Mouse (Mus musculus): ENCODE data around the gene Cdh15. TPM values are rescaled to one million over a fixed set of nuclear protein-coding genes. Genes with fewer than 3 reads are reported as not detected.

Gene Cdh15
- polyA plus RNA-seq, 1 experiment from 2014 or later: 0.11 TPM

- Histone ChIP-seq H3K4me3 (peak overlapping the region; percentile 18), H3K27ac (no peak overlapping the region), H3K36me3 (no peaks in the 10 kb centered on the region), H3K4me2 (peak overlapping the region; percentile 51), H3K27me3 (peaks cover 5% of the 10 kb centered on the region), H3K9ac (no peak overlapping the region), H3K4me1 (replicated peaks) (peaks cover 9% of the 10 kb centered on the region), H3K9me3 (replicated peaks) (0 out of 2 replicates have a peak, but pooled peaks cover 14% of the 10 kb centered on the region)
- no peak for ATAC-seq (replicated peaks; ENCODE audit: insufficient number of reproducible peaks, insufficient read depth, low FRiP score, low read depth)
- 62% methylated on average over 26 of the region's 26 CpGs for WGBS
Observed at GRCm38 (mm10) chr8:122864719-122865129, 17.0 kb downstream of the Cdh15 start.

DNA sequence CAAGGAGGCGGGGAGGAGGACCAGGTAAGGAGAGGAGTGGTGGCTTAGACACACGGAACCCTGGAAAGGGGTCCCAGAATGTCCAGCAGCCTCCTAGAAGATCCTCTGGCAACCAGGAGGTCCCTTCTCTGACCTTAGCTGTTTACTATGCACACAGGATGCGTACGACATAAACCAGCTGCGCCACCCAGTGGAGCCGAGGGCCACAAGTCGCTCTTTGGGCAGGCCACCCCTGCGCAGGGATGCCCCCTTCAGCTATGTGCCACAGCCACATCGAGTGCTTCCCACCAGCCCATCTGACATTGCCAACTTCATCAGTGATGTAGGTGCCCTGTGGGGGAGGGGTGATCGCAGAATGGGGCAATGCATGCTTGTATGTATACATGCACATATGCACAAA lies 17.7 kb downstream of the Cdh15 start:
- ATAC-seq (replicated peaks; ENCODE audit: insufficient number of reproducible peaks, insufficient read depth, low FRiP score, low read depth): no peak
- Histone ChIP-seq H3K9ac (no peak overlapping the region), H3K9me3 (replicated peaks) (0 out of 2 replicates have a peak, but pooled peaks cover 14% of the 10 kb centered on the region), H3K27ac (no peak overlapping the region), H3K4me3 (peak overlapping the region; percentile 18), H3K4me2 (peak overlapping the region; percentile 51; the same call in 1 of the 2 replicates), H3K36me3 (no peaks in the 10 kb centered on the region), H3K4me1 (replicated peaks) (peaks cover 14% of the 10 kb centered on the region), H3K27me3 (peaks cover 5% of the 10 kb centered on the region)
- 52% methylated on average over 10 of the region's 10 CpGs for WGBS

DNA sequence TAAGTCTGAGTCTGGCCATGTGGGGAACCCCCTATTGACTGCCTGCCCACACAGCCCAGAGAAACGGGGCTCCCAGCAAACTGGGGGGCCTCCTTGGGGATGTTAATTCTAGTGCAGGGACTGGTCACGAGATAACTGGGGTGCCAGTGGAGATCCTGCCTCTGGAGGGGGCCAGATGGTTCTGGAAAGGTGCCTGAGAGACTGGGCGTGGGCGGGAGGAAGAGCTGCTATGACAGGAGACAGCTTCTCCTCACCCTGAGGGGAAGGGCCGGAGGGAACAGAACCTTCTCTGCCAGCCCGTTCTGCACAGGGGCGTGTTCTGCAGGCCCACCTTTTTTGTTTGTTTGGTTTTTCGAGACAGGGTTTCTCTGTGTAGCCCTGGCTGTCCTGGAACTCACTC lies 18.5 kb downstream of the Cdh15 start:
- ATAC-seq (replicated peaks; ENCODE audit: insufficient number of reproducible peaks, insufficient read depth, low FRiP score, low read depth): no peak
- Histone ChIP-seq H3K27ac (no peak overlapping the region), H3K4me1 (replicated peaks) (peaks cover 16% of the 10 kb centered on the region), H3K4me2 (no peak overlapping the region), H3K4me3 (no peak overlapping the region), H3K9me3 (replicated peaks) (0 out of 2 replicates have a peak, but pooled peaks cover 14% of the 10 kb centered on the region), H3K27me3 (peaks cover 5% of the 10 kb centered on the region), H3K36me3 (no peaks in the 10 kb centered on the region), H3K9ac (no peak overlapping the region)
- WGBS: 78% methylated on average over 8 of the region's 8 CpGs

- Histone ChIP-seq H3K9me3 (replicated peaks) (0 out of 2 replicates have a peak, but pooled peaks cover 14% of the 10 kb centered on the region), H3K4me1 (replicated peaks) (peaks cover 16% of the 10 kb centered on the region), H3K4me2 (no peak overlapping the region), H3K27ac (no peak overlapping the region), H3K27me3 (no peaks in the 10 kb centered on the region; the same call in 1 of the 2 replicates), H3K4me3 (no peak overlapping the region), H3K36me3 (no peaks in the 10 kb centered on the region), H3K9ac (no peak overlapping the region)
- ATAC-seq (replicated peaks; ENCODE audit: insufficient number of reproducible peaks, insufficient read depth, low FRiP score, low read depth): no peak
- 86% methylated on average over 6 of the region's 6 CpGs for WGBS
Observed at GRCm38 (mm10) chr8:122867982-122868381, 20.2 kb downstream of the Cdh15 start.

DNA sequence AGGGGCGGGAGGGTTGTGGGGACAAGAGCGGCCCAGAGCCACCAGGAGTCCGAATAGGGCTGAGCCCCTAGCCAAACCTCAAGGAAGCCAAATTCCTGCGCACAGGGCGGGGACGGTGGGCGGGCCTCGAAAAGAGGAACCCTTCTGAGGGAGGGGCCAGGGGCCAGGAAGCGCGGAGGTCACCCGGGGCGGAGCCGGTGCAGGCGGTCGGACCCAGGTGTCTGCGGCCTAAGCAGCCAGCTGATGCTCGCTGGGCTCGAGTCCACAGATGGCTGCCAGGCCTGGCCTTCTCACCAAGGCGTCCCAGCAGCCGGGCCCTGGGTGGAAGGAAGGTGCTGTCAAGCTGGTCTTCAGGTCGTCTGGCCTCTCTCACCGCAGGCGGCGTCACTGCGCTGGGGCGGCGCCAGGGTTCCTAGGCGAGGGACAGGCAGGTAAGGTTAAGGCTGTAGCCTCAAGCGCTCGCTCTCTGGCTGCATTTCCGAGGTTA lies 22.7 kb downstream of the Cdh15 start:
- 22% methylated on average over 31 of the region's 31 CpGs for WGBS
- peaks cover 10% of the 10 kb centered on the region for H3K4me1 ChIP-seq (replicated peaks)
- no peaks in the 10 kb centered on the region for H3K36me3 ChIP-seq
- 0 out of 2 replicates have a peak, but pooled peaks cover 5% of the 10 kb centered on the region for H3K9me3 ChIP-seq (replicated peaks)
- H3K4me2 ChIP-seq: peak overlapping the region; percentile 52
- peak overlapping the region; percentile 23; the same call in 1 of the 2 replicates for H3K9ac ChIP-seq
- H3K27me3 ChIP-seq: no peaks in the 10 kb centered on the region; the same call in 1 of the 2 replicates
- no peak overlapping the region for H3K27ac ChIP-seq
- peak overlapping the region; percentile 22 for H3K4me3 ChIP-seq
- 0 out of 2 replicates have a peak, but pooled peaks have one; percentile 23 for ATAC-seq (replicated peaks; ENCODE audit: insufficient number of reproducible peaks, insufficient read depth, low FRiP score, low read depth)

- H3K36me3 ChIP-seq: no peaks in the 10 kb centered on the region
- 76% methylated on average over 9 of the region's 9 CpGs for WGBS
- no peak for ATAC-seq (replicated peaks; ENCODE audit: insufficient number of reproducible peaks, insufficient read depth, low FRiP score, low read depth)
Observed at GRCm38 (mm10) chr8:122871663-122872062, 23.9 kb downstream of the Cdh15 start.

DNA sequence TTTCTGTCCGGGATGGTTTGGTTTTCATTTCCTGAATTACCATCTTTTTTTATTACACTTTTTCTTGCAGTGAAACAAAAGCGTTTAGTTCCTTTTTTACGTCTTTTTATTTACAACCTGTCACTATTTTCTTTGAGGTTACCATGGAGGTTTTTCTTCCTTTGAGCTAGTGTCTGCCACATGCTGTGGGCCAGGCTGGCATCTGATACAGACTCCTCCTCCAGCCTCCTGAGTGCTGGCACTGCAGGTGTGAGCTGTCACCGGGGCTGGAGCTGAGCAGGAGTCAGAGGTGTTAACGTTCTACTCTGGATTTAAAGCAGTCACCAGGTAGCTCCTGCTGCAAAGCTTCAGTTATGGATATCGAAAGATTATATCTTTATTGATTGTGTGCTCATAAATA lies 25.4 kb downstream of the Cdh15 start:
- WGBS: 39% methylated on average over 6 of the region's 6 CpGs

More at GRCm38 (mm10) chr8:122871663-122872062, 23.9 kb downstream of the Cdh15 start:
- no peaks in the 10 kb centered on the region for H3K9me3 ChIP-seq (replicated peaks)
- H3K27ac ChIP-seq: no peak overlapping the region
- no peaks in the 10 kb centered on the region for H3K27me3 ChIP-seq
- no peak overlapping the region for H3K4me2 ChIP-seq
- peaks cover 10% of the 10 kb centered on the region for H3K4me1 ChIP-seq (replicated peaks)
- no peak overlapping the region for H3K9ac ChIP-seq
- no peak overlapping the region for H3K4me3 ChIP-seq

GRCm38 (mm10) chr8:122875186-122875585 lies 27.4 kb downstream of the Cdh15 start:
- no peak for ATAC-seq (replicated peaks; ENCODE audit: insufficient number of reproducible peaks, insufficient read depth, low FRiP score, low read depth)
- Histone ChIP-seq H3K9ac (no peak overlapping the region), H3K4me2 (no peak overlapping the region), H3K27ac (no peak overlapping the region), H3K36me3 (no peaks in the 10 kb centered on the region), H3K4me1 (replicated peaks) (peaks cover 5% of the 10 kb centered on the region; the same call in 1 of the 2 replicates), H3K27me3 (no peaks in the 10 kb centered on the region), H3K4me3 (no peak overlapping the region), H3K9me3 (replicated peaks) (no peaks in the 10 kb centered on the region)
- 57% methylated on average over 5 of the region's 5 CpGs for WGBS

More for the DNA sequence above, 25.4 kb downstream of the Cdh15 start:
- Histone ChIP-seq H3K36me3 (no peaks in the 10 kb centered on the region), H3K4me3 (no peak overlapping the region), H3K9ac (no peak overlapping the region), H3K27me3 (no peaks in the 10 kb centered on the region), H3K4me2 (no peak overlapping the region), H3K27ac (no peak overlapping the region), H3K4me1 (replicated peaks) (peaks cover 7% of the 10 kb centered on the region; the same call in 1 of the 2 replicates), H3K9me3 (replicated peaks) (no peaks in the 10 kb centered on the region)
- no peak for ATAC-seq (replicated peaks; ENCODE audit: insufficient number of reproducible peaks, insufficient read depth, low FRiP score, low read depth)

DNA sequence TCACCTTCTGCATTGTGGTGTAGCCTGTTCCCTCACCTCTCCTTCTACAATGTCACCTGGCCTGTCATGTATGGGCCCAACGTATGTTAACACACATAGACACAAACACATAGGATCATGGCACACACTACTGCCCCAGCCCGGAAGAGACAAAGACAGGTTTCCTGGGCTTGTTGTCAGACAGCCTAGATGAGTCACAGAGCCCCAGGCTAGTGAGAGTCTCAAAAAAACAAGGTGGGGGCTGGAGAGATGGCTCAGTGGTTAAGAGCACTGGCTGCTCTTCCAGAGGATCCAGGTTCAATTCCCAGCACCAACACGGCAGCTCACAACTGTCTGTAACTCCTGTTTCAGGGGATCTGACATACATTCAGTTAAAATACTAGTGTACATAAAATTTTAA lies 30.5 kb downstream of the Cdh15 start:
- 87% methylated on average over 3 of the region's 3 CpGs for WGBS
- H3K4me2 ChIP-seq: no peak overlapping the region
- H3K36me3 ChIP-seq: peaks cover 16% of the 10 kb centered on the region
- H3K4me3 ChIP-seq: no peak overlapping the region
- H3K4me1 ChIP-seq (replicated peaks): peaks cover 9% of the 10 kb centered on the region
- no peaks in the 10 kb centered on the region for H3K27me3 ChIP-seq
- H3K27ac ChIP-seq: no peak overlapping the region
- no peaks in the 10 kb centered on the region for H3K9me3 ChIP-seq (replicated peaks)
- H3K9ac ChIP-seq: no peak overlapping the region
- no peak for ATAC-seq (replicated peaks; ENCODE audit: insufficient number of reproducible peaks, insufficient read depth, low FRiP score, low read depth)

GRCm38 (mm10) chr8:122880302-122880701 lies 32.5 kb downstream of the Cdh15 start:
- 66% methylated on average over 3 of the region's 3 CpGs for WGBS
- no peak overlapping the region for H3K27ac ChIP-seq
- H3K36me3 ChIP-seq: peaks cover 33% of the 10 kb centered on the region
- H3K4me2 ChIP-seq: no peak overlapping the region
- no peak for ATAC-seq (replicated peaks; ENCODE audit: insufficient number of reproducible peaks, insufficient read depth, low FRiP score, low read depth)
- no peak overlapping the region for H3K4me3 ChIP-seq
- no peaks in the 10 kb centered on the region for H3K9me3 ChIP-seq (replicated peaks)
- H3K4me1 ChIP-seq (replicated peaks): peaks cover 18% of the 10 kb centered on the region
- no peak overlapping the region for H3K9ac ChIP-seq
- H3K27me3 ChIP-seq: no peaks in the 10 kb centered on the region

GRCm38 (mm10) chr8:122883671-122884070 lies 35.9 kb downstream of the Cdh15 start:
- Histone ChIP-seq H3K36me3 (peaks cover 66% of the 10 kb centered on the region), H3K4me2 (no peak overlapping the region), H3K27me3 (no peaks in the 10 kb centered on the region), H3K4me1 (replicated peaks) (peaks cover 18% of the 10 kb centered on the region), H3K27ac (peak overlapping the region; percentile 62), H3K9ac (no peak overlapping the region), H3K9me3 (replicated peaks) (no peaks in the 10 kb centered on the region), H3K4me3 (no peak overlapping the region)
- 49% methylated on average over 10 of the region's 10 CpGs for WGBS
- peak; percentile 56; the same call in 1 of the 2 replicates for ATAC-seq (replicated peaks; ENCODE audit: insufficient number of reproducible peaks, insufficient read depth, low FRiP score, low read depth)

- H3K9me3 ChIP-seq (replicated peaks): no peaks in the 10 kb centered on the region
- WGBS: 84% methylated on average over 12 of the region's 12 CpGs
Observed at GRCm38 (mm10) chr8:122891440-122891839, 43.7 kb downstream of the Cdh15 start.

More at GRCm38 (mm10) chr8:122891440-122891839, 43.7 kb downstream of the Cdh15 start:
- Histone ChIP-seq H3K9ac (no peak overlapping the region), H3K4me1 (replicated peaks) (no peaks in the 10 kb centered on the region), H3K27me3 (no peaks in the 10 kb centered on the region), H3K36me3 (peaks cover 95% of the 10 kb centered on the region), H3K4me2 (no peak overlapping the region), H3K4me3 (no peak overlapping the region), H3K27ac (no peak overlapping the region)
- ATAC-seq (replicated peaks; ENCODE audit: insufficient number of reproducible peaks, insufficient read depth, low FRiP score, low read depth): peak; percentile 43; the same call in 1 of the 2 replicates

All from heart, embryonic 15.5 days (tissue).